Mouse (Mus musculus): Measurements from ENCODE around the gene Ache.

DNA sequence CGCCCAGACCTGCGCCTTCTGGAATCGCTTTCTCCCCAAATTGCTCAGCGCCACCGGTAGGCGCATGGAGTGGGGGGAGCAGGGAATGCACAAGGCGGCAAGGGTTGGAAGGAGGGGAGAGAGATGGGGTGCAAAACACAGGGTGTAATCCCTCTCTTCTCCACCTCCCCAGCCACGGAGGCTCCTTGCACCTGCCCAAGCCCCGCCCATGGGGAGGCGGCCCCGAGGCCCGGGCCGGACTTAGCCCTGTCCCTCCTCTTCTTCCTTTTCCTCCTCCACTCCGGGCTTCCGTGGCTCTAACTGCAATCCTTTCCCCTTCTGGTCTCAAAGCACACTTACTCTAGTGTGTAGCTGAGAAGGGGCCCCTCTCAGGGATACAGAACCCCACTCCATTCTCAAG lies 6.0 kb downstream of the Ache start:
- peak; percentile 39 for TF ChIP-seq CTCF (IDR thresholded peaks at IDR 0.05; ENCODE audit: low read depth)
- no peak for TF ChIP-seq EP300 (IDR thresholded peaks at IDR 0.05; ENCODE audit: low read depth)

Data from liver, embryonic 14.5 days (tissue).